Mouse (Mus musculus): ENCODE data around the gene Cutal. TPM values are rescaled to one million over a fixed set of nuclear protein-coding genes. Genes with fewer than 3 reads are reported as not detected.

Gene Cutal
- polyA plus RNA-seq (2017; shearing (Covaris generic)): not detected

DNA sequence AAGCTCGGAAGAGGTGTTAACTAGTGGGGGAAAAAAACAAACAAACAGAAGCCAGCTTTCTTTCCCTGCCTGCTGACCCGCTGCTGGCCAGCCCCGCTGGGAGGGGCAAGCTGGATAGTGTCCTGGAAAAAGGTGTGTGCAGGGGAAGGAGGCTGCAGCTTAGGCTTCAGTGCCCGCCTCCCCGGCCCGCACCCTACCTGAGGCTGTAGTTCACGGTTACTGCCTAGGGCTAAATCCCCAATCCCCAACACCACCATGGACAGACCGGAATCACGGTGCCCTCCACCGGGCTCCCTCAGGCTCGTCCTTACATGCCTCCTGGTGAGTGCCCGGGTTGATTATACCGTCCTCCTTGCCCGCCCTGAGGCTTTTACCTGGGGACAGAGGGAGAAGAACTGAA is at the start of gene Cutal:
Gene Cutal (plus strand): TSS at position 126 of the 400 bp plus-strand sequence.

GRCm38 (mm10) chr2:34825827-34826459 is 48.3 kb upstream of the Cutal start, which contains the start of gene Fbxw2:
Gene Fbxw2, minus strand, starts transcription at chr2:34826311.

GRCm38 (mm10) chr2:34832766-34833457 is 41.3 kb upstream of the Cutal start, which contains the start of gene Gm34653:
Gene Gm34653, plus strand, starts transcription at chr2:34833007.

DNA sequence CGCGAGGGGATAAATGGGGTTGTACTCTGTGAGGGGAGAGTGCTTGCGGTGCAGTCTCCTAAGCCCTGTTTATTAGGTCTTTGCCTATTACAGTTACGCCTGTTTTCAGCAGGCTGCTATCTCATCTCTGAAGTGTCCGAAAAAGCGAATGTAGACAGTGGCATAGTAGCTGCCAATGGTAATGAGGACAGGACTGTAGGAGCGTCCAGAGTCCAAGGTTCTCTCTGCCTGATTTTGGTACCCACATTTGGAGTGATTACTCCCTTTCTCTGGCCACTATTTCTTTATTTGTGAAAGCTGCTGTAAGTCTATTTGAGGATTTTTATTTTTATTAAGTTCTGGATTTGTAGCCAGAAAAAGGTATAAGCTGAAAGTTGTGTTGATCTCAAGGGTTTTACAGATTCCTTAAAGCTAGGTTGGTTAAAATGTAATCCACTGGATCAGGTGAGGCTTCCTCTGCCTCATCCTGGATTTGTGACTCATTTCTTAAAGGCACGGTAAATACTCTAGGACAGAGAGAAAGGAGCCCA is 685 bp downstream of the Cutal start, which contains the start of gene Psmd5:
Gene Psmd5 (minus strand): TSS at position 153 of the 530 bp plus-strand sequence.

DNA sequence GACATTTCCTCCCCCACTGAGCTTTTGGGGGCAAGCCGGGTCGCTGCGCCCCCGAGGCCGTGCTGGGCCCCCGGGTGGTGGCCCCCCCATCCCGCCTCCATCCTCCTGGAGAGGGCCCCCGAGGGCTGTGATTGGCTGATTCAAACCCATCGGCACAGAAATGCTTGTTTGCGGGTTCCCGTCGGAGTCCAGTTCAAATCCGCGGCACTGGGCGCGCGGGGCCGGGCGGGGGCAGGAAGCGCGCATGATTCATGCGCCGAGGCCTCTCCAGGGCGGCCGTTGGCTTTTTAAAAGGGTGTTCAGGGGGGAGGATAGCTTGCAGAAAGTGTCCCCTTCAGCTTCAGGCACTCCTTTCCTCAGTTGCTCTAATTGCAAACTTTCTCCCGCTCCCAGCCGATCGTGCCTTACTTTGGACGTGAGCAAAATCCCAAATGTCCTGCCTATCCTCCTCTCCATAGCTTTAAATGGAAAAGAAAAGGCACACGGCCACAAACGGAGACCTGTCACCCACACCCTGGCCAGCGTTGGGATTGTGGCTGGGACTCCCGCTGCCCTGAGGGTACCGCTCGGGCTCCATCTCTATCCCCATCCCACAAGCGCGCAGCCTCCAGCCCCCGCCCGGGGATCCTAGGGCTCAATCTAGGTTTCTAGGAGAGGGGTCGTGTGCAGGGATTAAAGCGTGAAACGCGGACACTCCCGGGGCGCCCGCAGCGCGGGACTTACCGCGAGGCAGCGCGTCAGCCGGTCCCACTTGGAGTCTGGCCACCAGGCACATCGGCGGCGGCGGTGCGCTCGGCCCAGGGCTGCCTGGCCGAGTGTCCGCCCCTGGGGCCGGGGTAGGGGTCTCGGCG is 39.2 kb downstream of the Cutal start, which contains the start of gene Phf19:
Gene Phf19 (minus strand): TSS at position 809 of the 851 bp plus-strand sequence.

Other genes with a start within 250 kb of the Cutal start
- gene Gapvd1, start 119.2 kb upstream of the Cutal start, polyA plus RNA-seq (2017; shearing (Covaris generic)): 93.4 TPM
- gene Hspa5, start 102.4 kb upstream of the Cutal start, polyA plus RNA-seq (2017; shearing (Covaris generic)): 557 TPM
- gene Rabepk, start 74.5 kb upstream of the Cutal start, polyA plus RNA-seq (2017; shearing (Covaris generic)): 49.0 TPM
- gene Fbxw2, start 48.1 kb upstream of the Cutal start, polyA plus RNA-seq (2017; shearing (Covaris generic)): 65.6 TPM
- gene Gm34653, start 41.4 kb upstream of the Cutal start, polyA plus RNA-seq (2017; shearing (Covaris generic)): not detected
- gene Psmd5, start 572 bp downstream of the Cutal start, polyA plus RNA-seq (2017; shearing (Covaris generic)): 52.0 TPM
- 1.1 TPM for gene Phf19, start 39.6 kb downstream of the Cutal start, polyA plus RNA-seq (2017; shearing (Covaris generic))
- gene Traf1, start 87.4 kb downstream of the Cutal start, polyA plus RNA-seq (2017; shearing (Covaris generic)): 450 TPM
- gene Hc, start 187.0 kb downstream of the Cutal start, polyA plus RNA-seq (2017; shearing (Covaris generic)): 0.77 TPM
- gene AI182371, start 227.1 kb downstream of the Cutal start, polyA plus RNA-seq (2017; shearing (Covaris generic)): 3.1 TPM
- gene Cntrl, start 235.1 kb downstream of the Cutal start, polyA plus RNA-seq (2017; shearing (Covaris generic)): 144 TPM

Data from CD4-positive, CD25-positive, alpha-beta regulatory T cell, adult 9 weeks (primary cell).